Mouse (Mus musculus) kidney, postnatal 14 days (tissue): Measurements from ENCODE around the gene Tshz2.

Experiments
- DNase-seq: peaks from one replicate; pipeline ENCODE4 v3.0.0; 2022; ENCODE audit warnings: mixed read lengths

Gene Tshz2

GRCm38 (mm10) chr2:170055413-170055812 is 422.6 kb downstream of the Tshz2 start:
- peak; percentile 47 for DNase-seq

GRCm38 (mm10) chr2:170058774-170059173 is 426.0 kb downstream of the Tshz2 start:
- DNase-seq = peak; percentile 51

- DNase-seq = no peak
Observed at GRCm38 (mm10) chr2:170060066-170060465, 427.3 kb downstream of the Tshz2 start.

GRCm38 (mm10) chr2:170062378-170062777 is 429.6 kb downstream of the Tshz2 start:
- no peak for DNase-seq

GRCm38 (mm10) chr2:170069976-170070375 is 437.2 kb downstream of the Tshz2 start:
- DNase-seq = no peak

GRCm38 (mm10) chr2:170070641-170071241 is 437.9 kb downstream of the Tshz2 start:
- peak; percentile 49 for DNase-seq

- peak; percentile 45 for DNase-seq
Observed at GRCm38 (mm10) chr2:170076941-170077490, 444.2 kb downstream of the Tshz2 start.

- DNase-seq = no peak
Observed at GRCm38 (mm10) chr2:170078041-170078440, 445.2 kb downstream of the Tshz2 start.

GRCm38 (mm10) chr2:170078442-170079017 is 445.7 kb downstream of the Tshz2 start:
- DNase-seq = no peak

- peak; percentile 30 for DNase-seq
Observed at GRCm38 (mm10) chr2:170091563-170092443, 459.0 kb downstream of the Tshz2 start.

- DNase-seq = no peak
Observed at GRCm38 (mm10) chr2:170094220-170094619, 461.4 kb downstream of the Tshz2 start.

- no peak for DNase-seq
Observed at GRCm38 (mm10) chr2:170094871-170095270, 462.1 kb downstream of the Tshz2 start.

- DNase-seq = peak; percentile 92
Observed at GRCm38 (mm10) chr2:170101132-170101531, 468.3 kb downstream of the Tshz2 start.

GRCm38 (mm10) chr2:170101932-170102331 is 469.1 kb downstream of the Tshz2 start:
- DNase-seq = no peak

GRCm38 (mm10) chr2:170103341-170103740 is 470.5 kb downstream of the Tshz2 start:
- DNase-seq = no peak

GRCm38 (mm10) chr2:170103852-170104251 is 471.0 kb downstream of the Tshz2 start:
- DNase-seq = peak; percentile 57

GRCm38 (mm10) chr2:170104396-170104795 is 471.6 kb downstream of the Tshz2 start:
- DNase-seq = no peak

GRCm38 (mm10) chr2:170106000-170106399 is 473.2 kb downstream of the Tshz2 start:
- DNase-seq = no peak

- DNase-seq = no peak
Observed at GRCm38 (mm10) chr2:170107791-170108190, 475.0 kb downstream of the Tshz2 start.

GRCm38 (mm10) chr2:170109528-170109927 is 476.7 kb downstream of the Tshz2 start:
- no peak for DNase-seq

GRCm38 (mm10) chr2:170110306-170110705 is 477.5 kb downstream of the Tshz2 start:
- peak; percentile 44 for DNase-seq

GRCm38 (mm10) chr2:170116704-170117281 is 484.0 kb downstream of the Tshz2 start:
- DNase-seq = peak; percentile 81
